Mouse (Mus musculus) lung, adult 2 months (tissue): ENCODE data around the gene Haus3.

ENCODE experiments used
- CTCF ChIP-seq: fragments of 200-500 bp; IDR thresholded peaks from 2 replicates; pipeline ENCODE4 v1.5.1; 2011; ENCODE audit warnings: mild to moderate bottlenecking, low read length, control low read depth; ENCODE audit not compliant: insufficient read depth
- POLR2A ChIP-seq: fragments of 200-500 bp; IDR thresholded peaks from 2 replicates; pipeline ENCODE4 v1.6.1; 2011; ENCODE audit warnings: low read depth, mild to moderate bottlenecking, control low read depth, low read length, borderline replicate concordance; ENCODE audit errors: extremely low read depth

GRCm38 (mm10) chr5:34174021-34174420 lies 4.7 kb upstream of the Haus3 start:
- no peak for TF ChIP-seq CTCF
- no peak for TF ChIP-seq POLR2A
